8 mouse cellular contexts compared by ENCODE assay signal in genomic region chr6:82913336-82914247, GRCm38 (mm10). TPM values are rescaled to one million over a fixed set of nuclear protein-coding genes. Genes with fewer than 3 reads are reported as not detected.
A peak's percentile ranks its signal among the peaks of the same experiment; 100 is the strongest.
DNase-seq lines count a peak whose midpoint lies in the region; ATAC-seq and TF ChIP-seq lines count a peak whose summit lies in the region.
"Had no signal": no experiment of that assay in that cellular context is flagged by ENCODE, and none has a peak within 500 bp of the region (broad histone marks: within the 10 kb centered on the region; RNA-seq: fewer than 3 reads in every experiment).

No protein-coding gene starts in this region.

- H3K27me3 ChIP-seq in liver, embryonic 11.5 days (replicated peaks; ENCODE audit: control insufficient read depth, insufficient read depth, low read length), result no peaks in the 10 kb centered on the region
- no peaks in the 10 kb centered on the region for H3K27me3 ChIP-seq in liver, postnatal 0 days (ENCODE audit: insufficient read depth, low read length)

- H3K4me3 ChIP-seq in liver, embryonic 11.5 days (ENCODE audit: low read depth, low read length), result no peak overlapping the region
- no peak overlapping the region for H3K4me3 ChIP-seq in liver, postnatal 0 days (ENCODE audit: low read depth, low read length)
- H3K4me3 ChIP-seq: layer of hippocampus, adult 2 months had no signal

- H3K9ac ChIP-seq in liver, embryonic 11.5 days (ENCODE audit: low read depth, low read length), result no peak overlapping the region
- no peak overlapping the region for H3K9ac ChIP-seq in liver, postnatal 0 days (replicated peaks)

- TF ChIP-seq CTCF in liver, postnatal 0 days (IDR thresholded peaks at IDR 0.05; ENCODE audit: low read depth), result no peak

- H3K4me2 ChIP-seq in liver, embryonic 11.5 days, result peak overlapping the region; percentile 23; the same call in 1 of the 2 replicates
- H3K4me2 ChIP-seq in liver, postnatal 0 days (ENCODE audit: low read depth, low read length), result peak overlapping the region; percentile 18; the same call in 1 of the 2 replicates

- no peak for TF ChIP-seq EP300 in liver, postnatal 0 days (IDR thresholded peaks at IDR 0.05; ENCODE audit: low read depth)

- no peak overlapping the region for H3K27ac ChIP-seq in liver, embryonic 11.5 days (ENCODE audit: low read depth, low read length)
- H3K27ac ChIP-seq in liver, postnatal 0 days (ENCODE audit: low read depth), result no peak overlapping the region
- H3K27ac ChIP-seq: layer of hippocampus, adult 2 months had no signal

- H3K36me3 ChIP-seq in liver, embryonic 11.5 days (ENCODE audit: control insufficient read depth, insufficient read depth, low read length), result no peaks in the 10 kb centered on the region
- H3K36me3 ChIP-seq in liver, postnatal 0 days (replicated peaks; ENCODE audit: insufficient read depth, low read length), result no peaks in the 10 kb centered on the region

- WGBS in liver, embryonic 11.5 days, result 56% methylated on average over 28 of the region's 28 CpGs
- 42% methylated on average over 28 of the region's 28 CpGs for WGBS in liver, postnatal 0 days (ENCODE audit: insufficient replicate concordance)

- no peak for ATAC-seq in liver, embryonic 11.5 days (replicated peaks; ENCODE audit: low FRiP score)
- ATAC-seq in activated CD4-positive, CD25-positive, alpha-beta regulatory T cell, adult 4 months, result peak; percentile 83
- no peak for ATAC-seq in liver, postnatal 0 days

- H3K4me1 ChIP-seq in liver, embryonic 11.5 days (replicated peaks; ENCODE audit: control insufficient read depth, insufficient read depth, low read length), result no peaks in the 10 kb centered on the region
- H3K4me1 ChIP-seq in liver, postnatal 0 days (ENCODE audit: insufficient read depth), result 0 out of 2 replicates have a peak, but pooled peaks cover 3% of the 10 kb centered on the region

- intact Hi-C loops in gastrocnemius, postnatal 36 days (cut with DNase I), result no loop called here

- H3K9me3 ChIP-seq in liver, embryonic 11.5 days (ENCODE audit: control insufficient read depth, low read length), result no peaks in the 10 kb centered on the region
- H3K9me3 ChIP-seq in liver, postnatal 0 days (ENCODE audit: low read length), result no peaks in the 10 kb centered on the region

- DNase-seq in liver, embryonic 11.5 days (ENCODE audit: low spot score), result no peak
- DNase-seq in liver, result no peak
- DNase-seq in liver, postnatal 0 days, result peak; percentile 36
- DNase-seq in thymus, postnatal 14 days, result peak; percentile 80
- DNase-seq in gastrocnemius, postnatal 10 days, result no peak
- DNase-seq in gastrocnemius, postnatal 36 days, result no peak

RNA-seq across cellular contexts. Expression of gene Sema4f, which starts 26.0 kb away (rescaled TPM):
- polyA plus RNA-seq in liver, embryonic 11.5 days (2014; fragmentation: Nextera tagmentation; extraction: Ambion mirVana), result 0.14 and 0.34 TPM in 2 replicates
- polyA plus RNA-seq in activated CD4-positive, CD25-positive, alpha-beta regulatory T cell, adult 4 months (2017; shearing (Covaris generic)), result 1 to 10 TPM; 2.7 to 3.8 TPM
- 0.08 and 0.12 TPM in 2 replicates for polyA plus RNA-seq in liver, postnatal 0 days (2015; fragmentation: Nextera tagmentation; extraction: Ambion mirVana)
- total RNA-seq in gastrocnemius, postnatal 10 days (2021), result under 1 TPM; 0.47 to 0.49 TPM
- total RNA-seq in gastrocnemius, postnatal 36 days (2021), result under 1 TPM; 0.10 to 0.15 TPM

RNA-seq across cellular contexts. Expression of gene M1ap, which starts 33.1 kb away (rescaled TPM):
- 6.8 and 8.2 TPM in 2 replicates for polyA plus RNA-seq in liver, embryonic 11.5 days (2014; fragmentation: Nextera tagmentation; extraction: Ambion mirVana)
- 1 to 10 TPM in 1 of 2 experiments, under 1 TPM in 1; 0.74 to 1.4 TPM for polyA plus RNA-seq in activated CD4-positive, CD25-positive, alpha-beta regulatory T cell, adult 4 months (2017; shearing (Covaris generic))
- 3.8 and 4.3 TPM in 2 replicates for polyA plus RNA-seq in liver, postnatal 0 days (2015; fragmentation: Nextera tagmentation; extraction: Ambion mirVana)
- under 1 TPM in 1 of 2 experiments, not detected in 1; 0.49 TPM for total RNA-seq in gastrocnemius, postnatal 10 days (2021)
- total RNA-seq in gastrocnemius, postnatal 36 days (2021), result not detected
- total RNA-seq: layer of hippocampus, adult 2 months had no signal

Comparison
In these comparisons a context has a peak if more than half of its experiments do, and no peak if none do; other contexts are left out.
1. DNase-seq: peak in liver, postnatal 0 days (single experiment) and thymus, postnatal 14 days (single experiment); none in liver, embryonic 11.5 days (single experiment), liver (single experiment), gastrocnemius, postnatal 10 days (single experiment) and gastrocnemius, postnatal 36 days (0 of 2).